ENCODE assay signal across 18 mouse cellular contexts in genomic region chr5:76668547-76668946, GRCm38 (mm10). TPM values are rescaled to one million over a fixed set of nuclear protein-coding genes. Genes with fewer than 3 reads are reported as not detected.
DNase-seq lines count a peak whose midpoint lies in the region; ATAC-seq and TF ChIP-seq lines count a peak whose summit lies in the region.
"Had no signal": no experiment of that assay in that cellular context is flagged by ENCODE, and none has a peak within 500 bp of the region (broad histone marks: within the 10 kb centered on the region; RNA-seq: fewer than 3 reads in every experiment).

No protein-coding gene starts in this region.

- no peaks in the 10 kb centered on the region for H3K27me3 ChIP-seq in limb, embryonic 14.5 days (ENCODE audit: control insufficient read depth, insufficient read depth, low read length)
- no peaks in the 10 kb centered on the region for H3K27me3 ChIP-seq in limb, embryonic 10.5 days (ENCODE audit: low read depth, poor library complexity, severe bottlenecking)
- no peaks in the 10 kb centered on the region for H3K27me3 ChIP-seq in intestine, embryonic 16.5 days (replicated peaks; ENCODE audit: control insufficient read depth, insufficient read depth, low read length)
- H3K27me3 ChIP-seq: CH12.LX had no signal

- no peak overlapping the region for H3K9ac ChIP-seq in limb, embryonic 14.5 days (ENCODE audit: low read depth, low read length, severe bottlenecking)
- H3K9ac ChIP-seq in intestine, embryonic 16.5 days (ENCODE audit: low read depth, low read length): no peak overlapping the region

- no peak overlapping the region for H3K4me3 ChIP-seq in limb, embryonic 14.5 days (replicated peaks; ENCODE audit: low read length)
- H3K4me3 ChIP-seq in limb, embryonic 10.5 days: no peak overlapping the region
- H3K4me3 ChIP-seq in intestine, embryonic 16.5 days (ENCODE audit: low read length): no peak overlapping the region
- H3K4me3 ChIP-seq: embryonic facial prominence, embryonic 10.5 days; forebrain, embryonic 10.5 days had no signal

- DNase-seq in limb, embryonic 14.5 days (ENCODE audit: low spot score): no peak
- DNase-seq in limb, embryonic 10.5 days (ENCODE audit: low spot score): no peak
- no peak for DNase-seq in layer of hippocampus, postnatal 36 days
- DNase-seq in urinary bladder, postnatal 36 days (ENCODE audit: low spot score in 2 of 2): no peak
- DNase-seq: adrenal gland, adult 2 months; adrenal gland, postnatal 25 days; cerebellum, adult 2 months; cerebellum, postnatal 10 days; gastrocnemius, postnatal 36 days; heart, postnatal 10 days; heart, postnatal 4 days had no signal

- H3K36me3 ChIP-seq in limb, embryonic 14.5 days (ENCODE audit: control insufficient read depth, insufficient read depth, low read length): no peaks in the 10 kb centered on the region
- peaks cover 15% of the 10 kb centered on the region; the same call in 1 of the 2 replicates for H3K36me3 ChIP-seq in limb, embryonic 10.5 days
- no peaks in the 10 kb centered on the region for H3K36me3 ChIP-seq in intestine, embryonic 16.5 days (ENCODE audit: control insufficient read depth, insufficient read depth, low read length)

- 0 out of 2 replicates have a peak, but pooled peaks have one; percentile 37 for ATAC-seq in limb, embryonic 14.5 days (ENCODE audit: low FRiP score, low read depth)
- 0 out of 2 replicates have a peak, but pooled peaks have one; percentile 20 for ATAC-seq in erythroid progenitor cell, adult 5-6 weeks (replicated peaks; ENCODE audit: low FRiP score, poor library complexity, severe bottlenecking)
- ATAC-seq in intestine, embryonic 16.5 days: peak; percentile 83
- ATAC-seq: forebrain, embryonic 14.5 days; hindbrain, embryonic 16.5 days had no signal

- peaks cover 4% of the 10 kb centered on the region; the same call in 1 of the 2 replicates for H3K4me1 ChIP-seq in limb, embryonic 14.5 days (ENCODE audit: control insufficient read depth, insufficient read depth, low read length)
- H3K4me1 ChIP-seq in limb, embryonic 10.5 days: peaks cover 30% of the 10 kb centered on the region
- peaks cover 6% of the 10 kb centered on the region for H3K4me1 ChIP-seq in intestine, embryonic 16.5 days (ENCODE audit: control insufficient read depth, insufficient read depth, low read length)

- no peak for TF ChIP-seq POLR2A in limb, embryonic 14.5 days (IDR thresholded peaks at IDR 0.05; ENCODE audit: borderline replicate concordance, extremely low read depth, insufficient read depth, insufficient read length)

- no peaks in the 10 kb centered on the region for H3K9me3 ChIP-seq in limb, embryonic 14.5 days (ENCODE audit: control insufficient read depth, low read length)
- H3K9me3 ChIP-seq in limb, embryonic 10.5 days (replicated peaks): no peaks in the 10 kb centered on the region
- H3K9me3 ChIP-seq in intestine, embryonic 16.5 days (ENCODE audit: control insufficient read depth, low read length): no peaks in the 10 kb centered on the region
- H3K9me3 ChIP-seq: embryonic facial prominence, embryonic 10.5 days; forebrain, embryonic 10.5 days had no signal

- H3K27ac ChIP-seq in limb, embryonic 14.5 days (replicated peaks; ENCODE audit: low read depth, low read length): no peak overlapping the region
- no peak overlapping the region for H3K27ac ChIP-seq in limb, embryonic 10.5 days
- H3K27ac ChIP-seq in intestine, embryonic 16.5 days (ENCODE audit: low read length): no peak overlapping the region
- H3K27ac ChIP-seq: embryonic facial prominence, embryonic 10.5 days; forebrain, embryonic 10.5 days had no signal

- no peak overlapping the region for H3K4me2 ChIP-seq in limb, embryonic 14.5 days (replicated peaks; ENCODE audit: low read depth, low read length, severe bottlenecking)
- H3K4me2 ChIP-seq in intestine, embryonic 16.5 days (ENCODE audit: low read depth, low read length): no peak overlapping the region

- WGBS in limb, embryonic 14.5 days: 17% methylated on average over 5 of the region's 5 CpGs
- WGBS in limb, embryonic 10.5 days: 51% methylated on average over 5 of the region's 5 CpGs
- WGBS in intestine, embryonic 16.5 days: 49% methylated on average over 5 of the region's 5 CpGs

RNA-seq across cellular contexts. Expression of gene C530008M17Rik, which starts 12.2 kb away (rescaled TPM):
- polyA plus RNA-seq in limb, embryonic 14.5 days (2012; rRNA removed): 24.0 and 26.5 TPM in 2 replicates
- 12.6 and 15.1 TPM in 2 replicates for polyA plus RNA-seq in limb, embryonic 14.5 days (2014; fragmentation: Nextera tagmentation; extraction: Ambion mirVana)
- 25.2 and 26.7 TPM in 2 replicates for polyA plus RNA-seq in limb, embryonic 10.5 days (2016; fragmentation: Nextera tagmentation; extraction: Ambion mirVana)
- total RNA-seq in erythroid progenitor cell, adult 5-6 weeks (2015; ENCODE audit: low replicate concordance): 90.1 and 95.5 TPM in 2 replicates
- 69.6 and 91.1 TPM in 2 replicates for total RNA-seq in erythroid progenitor cell, adult 5-6 weeks (2017; ENCODE audit: low replicate concordance)
- polyA plus RNA-seq in intestine, embryonic 16.5 days (2015; fragmentation: Nextera tagmentation; extraction: Ambion mirVana): 10.6 and 11.1 TPM in 2 replicates
- total RNA-seq in layer of hippocampus, postnatal 36 days (2021): 10 to 100 TPM; 90.0 to 90.5 TPM

Comparison
In these comparisons a context has a peak if more than half of its experiments do, and no peak if none do; other contexts are left out.
1. ATAC-seq: peak in every context shown above with its lines; median percentile 83 in intestine, embryonic 16.5 days; 37 in limb, embryonic 14.5 days; 20 in erythroid progenitor cell, adult 5-6 weeks.